Mouse (Mus musculus): Measurements from ENCODE around the gene Tnnt2. TPM values are rescaled to one million over a fixed set of nuclear protein-coding genes. Genes with fewer than 3 reads are reported as not detected.

Tnnt2 gene
- polyA plus RNA-seq, 1 experiment, result 5.4 TPM

DNA sequence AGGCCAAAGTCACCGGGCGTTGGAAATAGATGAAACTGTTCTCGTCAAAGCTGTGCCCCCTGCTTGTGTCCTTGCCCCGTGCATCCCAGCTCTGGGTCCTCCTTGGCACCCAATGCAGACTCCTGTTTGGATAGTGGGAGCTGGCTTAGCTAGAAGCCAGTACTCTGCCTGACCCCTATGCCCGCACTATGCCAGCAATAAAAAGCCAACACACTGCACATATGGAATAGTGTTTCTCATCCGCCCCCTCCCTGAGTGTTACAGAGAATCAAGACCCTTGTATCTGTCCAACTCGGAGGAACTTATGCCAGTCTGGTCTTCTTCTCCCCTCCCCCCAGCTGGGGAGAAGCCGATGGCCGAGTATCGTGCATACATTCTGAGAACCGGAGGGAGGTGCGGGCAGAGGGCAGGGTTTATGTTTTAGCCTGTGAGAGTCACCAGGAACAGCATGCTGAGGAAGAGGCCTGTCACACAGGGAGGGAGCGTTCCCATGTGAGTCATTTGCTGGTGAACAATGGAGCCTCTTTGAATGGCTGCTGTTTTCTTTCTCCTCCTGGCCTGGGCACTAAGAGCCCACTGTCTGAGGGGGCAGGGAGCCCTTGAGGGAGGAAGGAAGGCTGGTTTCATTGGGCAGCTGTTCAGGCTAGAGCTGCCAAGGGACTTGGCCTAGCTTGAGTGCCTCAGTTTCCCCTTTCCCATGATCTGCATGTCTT lies 16.0 kb downstream of the Tnnt2 start:
- TF ChIP-seq CTCF (IDR thresholded peaks at IDR 0.05; ENCODE audit: borderline replicate concordance, insufficient read depth, low read length) (no peak), POLR2A (IDR thresholded peaks at IDR 0.05; ENCODE audit: low read depth, low read length) (no peak)
- Histone ChIP-seq H3K27ac (ENCODE audit: insufficient read depth, low read length) (no peak overlapping the region; the same call in 1 of the 2 replicates), H3K4me3 (ENCODE audit: insufficient read depth, low read length) (no peak overlapping the region), H3K4me1 (ENCODE audit: control insufficient read depth, insufficient read depth, low read length) (peaks cover 7% of the 10 kb centered on the region; the same call in 1 of the 2 replicates)

- Histone ChIP-seq H3K4me1 (ENCODE audit: control insufficient read depth, insufficient read depth, low read length) (peaks cover 7% of the 10 kb centered on the region; the same call in 1 of the 2 replicates), H3K4me3 (ENCODE audit: insufficient read depth, low read length) (no peak overlapping the region), H3K27ac (ENCODE audit: insufficient read depth, low read length) (no peak overlapping the region)
- TF ChIP-seq POLR2A (IDR thresholded peaks at IDR 0.05; ENCODE audit: low read depth, low read length) (no peak), CTCF (IDR thresholded peaks at IDR 0.05; ENCODE audit: borderline replicate concordance, insufficient read depth, low read length) (no peak)
Measured at GRCm38 (mm10) chr1:135853200-135853599, 17.0 kb downstream of the Tnnt2 start.

DNA sequence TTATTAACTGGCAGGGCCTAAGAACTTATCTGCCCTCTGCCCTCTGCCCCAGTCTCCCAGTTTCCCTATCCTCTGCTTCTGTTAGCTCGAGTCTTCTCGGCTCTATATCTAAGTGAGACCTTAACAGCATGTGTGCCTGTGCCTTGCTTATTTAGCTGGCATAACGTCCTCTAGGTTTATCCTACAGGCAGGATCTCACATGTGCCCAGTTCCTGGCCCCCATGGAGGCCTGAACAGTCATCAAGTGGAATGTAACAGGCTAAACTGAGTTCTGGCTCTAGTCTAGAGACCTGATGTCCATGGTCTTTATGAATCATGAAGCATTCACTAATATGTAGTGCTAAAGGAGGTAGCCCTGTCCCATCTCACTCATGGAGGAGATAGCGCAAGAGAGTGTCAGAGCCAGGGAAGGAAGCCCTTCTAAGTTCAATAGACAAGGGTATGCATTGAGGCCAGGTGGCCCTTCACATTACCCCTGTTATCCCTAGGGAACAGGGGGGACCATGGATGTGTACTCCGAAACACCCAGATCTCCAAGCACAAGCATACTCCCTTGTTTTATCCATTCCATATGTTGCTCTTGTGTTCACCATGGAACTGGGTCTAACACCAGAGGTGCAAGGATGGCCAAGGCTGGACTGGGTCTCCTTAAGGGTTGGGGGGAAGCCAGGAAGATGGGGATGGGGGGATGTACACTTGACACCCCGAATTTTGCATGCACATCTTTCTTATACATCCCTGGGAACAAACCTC lies 18.6 kb downstream of the Tnnt2 start:
- no peak for TF ChIP-seq CTCF (IDR thresholded peaks at IDR 0.05; ENCODE audit: borderline replicate concordance, insufficient read depth, low read length)
- no peak for TF ChIP-seq POLR2A (IDR thresholded peaks at IDR 0.05; ENCODE audit: low read depth, low read length)
- H3K4me1 ChIP-seq (ENCODE audit: control insufficient read depth, insufficient read depth, low read length), result peaks cover 7% of the 10 kb centered on the region; the same call in 1 of the 2 replicates
- H3K4me3 ChIP-seq (ENCODE audit: insufficient read depth, low read length), result no peak overlapping the region
- no peak overlapping the region for H3K27ac ChIP-seq (ENCODE audit: insufficient read depth, low read length)

DNA sequence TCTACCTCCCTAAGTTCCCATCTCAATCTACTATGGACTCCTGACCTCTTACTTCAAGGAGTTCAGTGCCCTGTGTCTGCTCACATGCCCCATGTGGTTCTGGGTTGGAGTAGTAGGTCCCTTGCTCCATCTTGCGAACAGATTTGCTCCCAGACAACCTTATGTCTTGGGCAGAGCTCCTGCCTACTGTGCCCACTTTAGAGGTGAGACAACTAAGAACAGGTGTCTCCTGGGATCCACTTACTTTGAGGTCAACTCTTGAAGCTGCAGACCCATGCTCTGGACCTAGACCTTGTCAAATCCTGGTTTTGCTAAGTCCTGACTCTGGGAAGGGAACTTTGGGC lies 19.2 kb downstream of the Tnnt2 start:
- H3K27ac ChIP-seq (ENCODE audit: insufficient read depth, low read length), result no peak overlapping the region
- peaks cover 7% of the 10 kb centered on the region; the same call in 1 of the 2 replicates for H3K4me1 ChIP-seq (ENCODE audit: control insufficient read depth, insufficient read depth, low read length)
- no peak overlapping the region for H3K4me3 ChIP-seq (ENCODE audit: insufficient read depth, low read length)
- TF ChIP-seq POLR2A (IDR thresholded peaks at IDR 0.05; ENCODE audit: low read depth, low read length), result no peak
- TF ChIP-seq CTCF (IDR thresholded peaks at IDR 0.05; ENCODE audit: borderline replicate concordance, insufficient read depth, low read length), result no peak

DNA sequence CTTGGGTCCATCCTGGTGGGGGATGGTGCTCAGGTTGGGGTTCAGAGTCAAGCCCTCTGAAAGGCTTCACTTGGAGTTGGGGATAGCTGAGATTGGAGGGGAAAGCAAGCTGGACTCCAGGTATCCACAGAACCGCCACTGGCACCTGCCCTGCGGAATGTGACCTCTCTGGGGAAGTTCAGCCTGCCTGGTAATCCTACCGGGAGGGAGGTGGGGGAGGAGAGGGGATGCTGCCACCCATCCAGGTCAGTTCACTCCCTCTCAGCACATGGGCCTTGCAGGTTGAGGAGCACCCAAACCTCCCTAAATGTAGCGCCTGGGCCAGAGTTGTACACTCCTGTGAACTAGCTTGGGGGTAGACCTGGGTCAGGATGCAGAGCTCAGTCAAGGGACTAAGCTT lies 19.9 kb downstream of the Tnnt2 start:
- no peak overlapping the region for H3K4me3 ChIP-seq (ENCODE audit: insufficient read depth, low read length)
- no peak overlapping the region for H3K27ac ChIP-seq (ENCODE audit: insufficient read depth, low read length)
- peaks cover 7% of the 10 kb centered on the region; the same call in 1 of the 2 replicates for H3K4me1 ChIP-seq (ENCODE audit: control insufficient read depth, insufficient read depth, low read length)
- no peak for TF ChIP-seq CTCF (IDR thresholded peaks at IDR 0.05; ENCODE audit: borderline replicate concordance, insufficient read depth, low read length)
- TF ChIP-seq POLR2A (IDR thresholded peaks at IDR 0.05; ENCODE audit: low read depth, low read length), result no peak

GRCm38 (mm10) chr1:135857137-135857775 lies 21.1 kb downstream of the Tnnt2 start:
- no peak for TF ChIP-seq POLR2A (IDR thresholded peaks at IDR 0.05; ENCODE audit: low read depth, low read length)
- no peak for TF ChIP-seq CTCF (IDR thresholded peaks at IDR 0.05; ENCODE audit: borderline replicate concordance, insufficient read depth, low read length)
- no peak overlapping the region for H3K27ac ChIP-seq (ENCODE audit: insufficient read depth, low read length)
- H3K4me3 ChIP-seq (ENCODE audit: insufficient read depth, low read length), result no peak overlapping the region

GRCm38 (mm10) chr1:135858533-135858932 lies 22.4 kb downstream of the Tnnt2 start:
- Histone ChIP-seq H3K4me3 (ENCODE audit: insufficient read depth, low read length) (no peak overlapping the region), H3K27ac (ENCODE audit: insufficient read depth, low read length) (no peak overlapping the region), H3K4me1 (ENCODE audit: control insufficient read depth, insufficient read depth, low read length) (peaks cover 12% of the 10 kb centered on the region; the same call in 1 of the 2 replicates)
- TF ChIP-seq CTCF (IDR thresholded peaks at IDR 0.05; ENCODE audit: borderline replicate concordance, insufficient read depth, low read length) (no peak), POLR2A (IDR thresholded peaks at IDR 0.05; ENCODE audit: low read depth, low read length) (no peak)

More at GRCm38 (mm10) chr1:135857137-135857775, 21.1 kb downstream of the Tnnt2 start:
- peaks cover 10% of the 10 kb centered on the region; the same call in 1 of the 2 replicates for H3K4me1 ChIP-seq (ENCODE audit: control insufficient read depth, insufficient read depth, low read length)

- Histone ChIP-seq H3K4me3 (ENCODE audit: insufficient read depth, low read length) (no peak overlapping the region), H3K27ac (ENCODE audit: insufficient read depth, low read length) (no peak overlapping the region; the same call in 1 of the 2 replicates), H3K4me1 (ENCODE audit: control insufficient read depth, insufficient read depth, low read length) (peaks cover 12% of the 10 kb centered on the region; the same call in 1 of the 2 replicates)
- no peak for TF ChIP-seq POLR2A (IDR thresholded peaks at IDR 0.05; ENCODE audit: low read depth, low read length)
- TF ChIP-seq CTCF (IDR thresholded peaks at IDR 0.05; ENCODE audit: borderline replicate concordance, insufficient read depth, low read length), result no peak
Measured at GRCm38 (mm10) chr1:135861091-135861490, 24.9 kb downstream of the Tnnt2 start.

GRCm38 (mm10) chr1:135861980-135862552 lies 25.9 kb downstream of the Tnnt2 start:
- TF ChIP-seq POLR2A (IDR thresholded peaks at IDR 0.05; ENCODE audit: low read depth, low read length), result no peak
- TF ChIP-seq CTCF (IDR thresholded peaks at IDR 0.05; ENCODE audit: borderline replicate concordance, insufficient read depth, low read length), result no peak
- H3K27ac ChIP-seq (ENCODE audit: insufficient read depth, low read length), result peak overlapping the region; percentile 30
- H3K4me1 ChIP-seq (ENCODE audit: control insufficient read depth, insufficient read depth, low read length), result peaks cover 12% of the 10 kb centered on the region; the same call in 1 of the 2 replicates
- H3K4me3 ChIP-seq (ENCODE audit: insufficient read depth, low read length), result no peak overlapping the region
